Mouse (Mus musculus): Measurements from ENCODE around the gene Glmp.
"Not testable (repeated sequence)": the region's sequence is repeated elsewhere in the genome, so short reads cannot be mapped to it uniquely, and the experiment has no call there.

The Glmp gene

DNA sequence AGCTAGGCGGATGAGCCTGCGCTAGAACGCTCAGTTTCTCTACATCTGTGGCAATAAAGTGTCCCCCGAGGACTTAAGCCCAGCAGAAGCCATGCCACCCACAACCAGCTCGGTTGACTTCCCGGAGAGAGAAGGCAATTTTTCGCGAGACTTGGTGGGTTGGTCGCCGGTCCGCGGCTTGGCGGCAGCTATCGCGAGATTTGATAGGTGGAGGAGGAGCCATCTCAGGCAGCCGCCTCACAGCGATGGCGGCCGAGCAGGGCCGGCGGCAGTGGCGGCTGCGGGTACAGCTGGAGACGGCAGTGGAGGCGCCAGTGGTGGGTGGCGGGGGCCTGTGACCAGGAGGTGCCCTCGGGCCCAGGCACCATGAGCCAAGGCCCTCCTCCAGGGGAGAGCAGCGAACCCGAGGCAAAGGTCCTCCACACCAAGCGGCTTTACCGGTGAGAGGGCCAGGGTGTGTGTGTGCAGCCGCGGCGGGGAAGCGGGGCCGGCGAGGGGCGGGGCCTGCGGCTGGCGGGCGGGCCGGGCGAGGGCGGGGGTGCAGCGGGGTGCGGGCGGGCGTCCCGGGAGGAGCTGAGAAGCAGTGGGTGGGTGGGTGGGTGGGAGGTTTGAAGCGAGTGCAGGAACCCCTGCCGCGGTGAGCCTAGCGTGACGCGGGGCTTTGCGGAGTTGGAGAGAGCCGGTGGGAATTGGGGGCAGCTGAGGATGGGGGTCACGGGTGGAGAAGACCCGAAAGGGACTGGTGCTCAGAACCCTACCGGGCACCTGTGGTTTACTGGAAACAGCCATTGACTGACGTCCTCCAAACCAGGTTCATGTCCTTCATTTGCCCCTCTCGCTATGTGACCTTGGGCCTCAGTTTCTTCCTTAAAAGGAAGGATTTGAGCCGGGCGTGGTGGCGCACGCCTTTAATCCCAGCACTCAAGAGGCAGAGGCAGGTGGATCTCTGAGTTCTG is 11.5 kb downstream of the Glmp start, which contains the start of the genes Tmem79 and Smg5:
TSS of gene Tmem79 (minus strand) at position 91 of the 956 bp plus-strand sequence.
TSS of gene Smg5 (plus strand) at position 203 of the 956 bp plus-strand sequence.
- peak; percentile 97 for DNase-seq (ENCODE audit: low spot score)

- DNase-seq (ENCODE audit: low spot score) = no peak
These were observed 12.7 kb downstream of the Glmp start for GRCm38 (mm10) chr3:88337367-88338020.

GRCm38 (mm10) chr3:88338316-88338715 is 13.5 kb downstream of the Glmp start:
- DNase-seq (ENCODE audit: low spot score) = no peak

DNA sequence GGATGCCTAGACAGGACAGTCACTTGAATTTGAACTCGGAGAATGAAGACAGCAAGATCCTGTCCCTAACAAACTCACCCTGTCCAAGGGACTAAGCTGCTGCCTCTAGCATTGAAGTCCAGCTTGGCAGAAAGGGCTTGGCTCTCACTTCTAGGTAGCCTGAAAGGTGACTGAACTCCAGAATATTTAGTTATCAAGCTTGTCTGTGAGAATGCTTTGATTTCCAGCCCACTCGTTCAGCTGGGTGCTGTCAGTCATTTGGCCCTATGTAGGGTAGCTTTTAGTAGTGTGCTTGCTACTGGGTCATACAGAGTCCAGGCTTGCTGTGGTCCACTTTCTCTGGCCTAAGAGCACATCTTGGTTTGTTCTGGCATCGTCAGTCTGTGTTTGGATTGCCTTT is 14.2 kb downstream of the Glmp start:
- DNase-seq (ENCODE audit: low spot score) = no peak

DNA sequence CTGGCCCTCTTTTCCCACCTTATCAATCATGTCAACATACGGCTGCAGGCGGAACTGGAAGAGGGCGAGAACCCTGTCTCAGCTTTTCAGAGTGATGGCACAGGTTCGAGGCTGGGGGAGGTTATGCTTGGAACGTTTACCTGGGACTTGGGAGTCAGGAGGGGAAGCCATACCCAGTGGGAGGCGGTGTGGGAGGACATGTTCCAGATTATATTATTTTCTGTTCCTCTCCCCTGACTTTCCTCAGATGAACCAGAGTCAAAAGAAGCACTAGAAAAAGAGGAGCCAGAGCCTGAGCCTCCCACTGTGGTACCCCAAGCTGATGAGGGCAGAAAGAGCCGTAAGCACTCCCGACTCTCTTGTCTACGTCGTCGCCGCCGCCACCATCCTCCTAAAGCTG is 25.9 kb downstream of the Glmp start:
- DNase-seq (ENCODE audit: low spot score) = no peak

DNA sequence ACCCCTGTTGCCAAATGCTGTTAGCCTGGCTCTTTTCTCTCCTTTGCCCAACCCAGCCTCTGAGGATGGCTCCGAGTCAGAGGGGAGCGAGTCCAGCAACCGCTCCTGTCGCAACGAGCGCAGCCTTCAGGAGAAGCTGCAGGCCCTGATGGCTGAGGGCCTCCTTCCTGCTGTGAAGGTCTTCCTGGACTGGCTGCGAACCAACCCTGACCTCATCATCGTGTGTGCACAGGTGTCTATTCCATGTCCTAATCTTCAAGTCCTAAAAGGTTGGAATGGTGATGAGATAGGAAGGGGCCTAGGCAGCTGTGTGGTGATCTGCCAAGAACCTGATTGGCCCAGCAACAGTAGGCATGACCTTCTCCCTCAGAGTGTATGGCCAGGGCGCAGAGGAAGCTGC is 28.1 kb downstream of the Glmp start:
- DNase-seq (ENCODE audit: low spot score) = no peak

DNA sequence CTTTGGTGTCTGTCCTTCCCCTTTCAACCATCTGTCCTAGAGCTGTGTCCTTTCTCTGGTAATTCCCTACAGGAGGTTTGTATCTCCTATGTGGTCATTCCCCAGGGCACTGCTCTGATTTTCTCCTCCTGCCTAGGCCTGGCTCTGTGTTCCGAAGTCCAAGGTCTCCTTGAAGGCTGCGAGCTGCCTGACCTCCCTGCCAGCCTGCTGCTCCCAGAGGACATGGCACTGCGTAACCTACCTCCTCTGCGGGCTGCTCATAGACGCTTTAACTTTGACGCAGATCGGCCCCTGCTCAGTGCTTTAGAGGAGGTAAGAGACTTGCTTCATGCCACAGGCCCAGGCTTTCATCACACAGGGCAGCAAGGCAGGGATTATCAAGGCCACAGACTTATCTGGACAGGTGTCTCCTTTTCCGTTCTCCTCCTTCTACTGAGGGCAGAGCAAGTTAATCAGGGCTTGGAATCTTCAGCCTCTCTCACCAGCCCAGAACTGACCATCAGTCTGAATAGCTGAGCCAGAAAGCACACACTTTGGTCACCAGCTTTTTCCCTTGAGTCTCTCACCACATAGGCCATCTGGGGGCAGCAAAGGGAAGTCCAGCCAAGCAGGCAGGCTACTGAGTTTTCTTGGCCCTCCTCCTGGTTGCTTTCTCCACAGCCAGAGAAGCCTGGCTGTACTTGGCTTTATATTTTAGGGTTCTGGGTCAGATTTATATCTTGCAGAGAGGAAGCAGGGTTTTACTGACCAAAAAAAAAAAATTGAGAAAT is 29.8 kb downstream of the Glmp start:
- no peak for DNase-seq (ENCODE audit: low spot score)

DNA sequence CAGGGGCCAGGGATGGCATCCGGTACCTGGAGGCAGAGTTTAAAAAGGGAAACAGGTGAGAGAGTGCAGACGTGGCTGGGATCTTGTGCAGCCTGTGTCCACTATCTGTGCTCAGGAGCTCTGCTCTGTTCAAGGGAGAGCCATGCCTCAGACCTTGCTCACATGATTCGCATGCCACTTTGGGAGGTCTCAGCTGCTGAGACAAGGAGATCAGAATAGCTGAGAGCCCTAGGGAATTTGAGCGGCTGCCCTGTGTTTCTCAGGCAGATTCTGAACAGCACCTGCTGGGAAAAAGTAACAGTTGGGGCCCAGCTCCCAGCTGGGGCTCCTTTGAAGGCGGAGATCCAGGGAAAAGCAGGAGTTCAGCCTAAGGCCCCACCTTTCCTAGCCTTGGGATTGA is 34.8 kb downstream of the Glmp start:
- no peak for DNase-seq (ENCODE audit: low spot score)

DNA sequence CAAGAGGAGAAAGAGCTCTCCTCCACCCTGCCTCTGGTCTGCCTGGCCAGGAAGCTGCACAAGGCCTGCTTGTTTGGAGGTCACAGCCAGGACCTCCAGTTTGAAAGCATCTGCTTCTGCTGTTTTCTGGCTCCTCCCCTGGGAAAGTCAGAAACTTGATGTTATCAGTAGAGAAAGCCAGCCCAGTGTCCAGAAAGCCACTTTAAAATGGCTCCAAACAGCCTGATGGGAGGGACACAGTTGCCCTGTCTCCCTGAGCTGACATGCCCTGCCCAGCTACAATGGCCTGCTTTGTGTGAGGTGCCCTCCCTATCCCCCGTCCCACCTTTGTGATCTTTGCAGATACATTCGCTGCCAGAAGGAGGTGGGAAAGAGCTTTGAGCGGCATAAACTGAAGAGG is 35.2 kb downstream of the Glmp start:
- DNase-seq (ENCODE audit: low spot score) = no peak

- no peak for DNase-seq (ENCODE audit: low spot score)
These were observed 36.3 kb downstream of the Glmp start for GRCm38 (mm10) chr3:88361096-88361495.

GRCm38 (mm10) chr3:88361612-88362313 is 36.9 kb downstream of the Glmp start:
- DNase-seq (ENCODE audit: low spot score) = no peak

- no peak for DNase-seq (ENCODE audit: low spot score)
These were observed 38.9 kb downstream of the Glmp start for GRCm38 (mm10) chr3:88363700-88364099.

DNA sequence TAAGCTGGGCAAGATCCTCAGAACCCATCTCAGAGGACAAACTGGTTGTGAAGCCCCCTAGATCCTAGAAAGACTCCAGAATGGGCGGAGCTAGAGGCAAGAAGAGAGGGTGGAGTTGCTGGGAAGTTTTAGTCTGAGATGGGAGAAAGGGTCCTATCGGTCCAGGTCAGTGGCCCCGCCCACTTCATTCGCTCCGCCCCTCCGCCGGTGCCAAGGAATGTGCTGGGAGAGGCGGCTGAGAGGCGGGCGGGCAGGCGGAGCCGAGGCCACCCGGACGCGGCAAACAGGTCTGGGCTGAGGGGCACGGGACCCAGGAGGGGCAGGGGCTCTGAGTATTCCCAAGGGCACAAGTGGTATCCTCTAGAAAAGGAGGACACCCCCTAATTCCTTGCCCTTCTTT is 39.5 kb downstream of the Glmp start, which contains the start of gene Paqr6:
TSS of gene Paqr6 (plus strand) at position 248 of the 400 bp plus-strand sequence.
- DNase-seq (ENCODE audit: low spot score) = peak; percentile 85

DNA sequence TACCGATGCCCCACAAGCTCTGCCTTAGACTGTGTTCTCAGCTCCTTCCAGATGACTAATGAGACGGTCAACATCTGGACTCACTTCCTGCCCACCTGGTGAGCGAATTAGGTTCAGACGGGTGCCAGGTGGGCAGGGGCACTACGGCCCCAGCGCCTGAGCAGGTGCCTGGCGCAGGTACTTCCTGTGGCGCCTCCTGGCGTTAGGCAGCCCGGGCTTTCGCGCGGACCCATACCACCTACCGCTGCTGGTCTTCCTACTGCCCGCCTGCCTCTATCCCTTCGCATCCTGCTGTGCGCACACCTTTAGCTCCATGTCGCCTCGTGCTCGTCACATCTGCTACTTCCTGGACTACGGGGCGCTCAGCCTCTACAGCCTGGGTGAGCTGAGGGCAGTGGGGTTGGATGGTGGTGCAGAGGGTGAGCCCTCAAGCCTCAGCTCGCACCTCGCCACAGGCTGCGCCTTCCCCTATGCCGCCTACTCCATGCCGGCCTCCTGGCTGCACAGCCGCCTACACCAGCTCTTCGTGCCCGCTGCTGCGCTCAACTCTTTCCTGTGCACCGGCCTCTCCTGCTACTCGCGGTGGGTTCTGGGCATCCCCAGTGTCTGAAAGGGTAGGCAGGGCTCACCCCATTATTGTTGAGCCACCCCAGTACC is 41.0 kb downstream of the Glmp start:
- no peak for DNase-seq (ENCODE audit: low spot score)

DNA sequence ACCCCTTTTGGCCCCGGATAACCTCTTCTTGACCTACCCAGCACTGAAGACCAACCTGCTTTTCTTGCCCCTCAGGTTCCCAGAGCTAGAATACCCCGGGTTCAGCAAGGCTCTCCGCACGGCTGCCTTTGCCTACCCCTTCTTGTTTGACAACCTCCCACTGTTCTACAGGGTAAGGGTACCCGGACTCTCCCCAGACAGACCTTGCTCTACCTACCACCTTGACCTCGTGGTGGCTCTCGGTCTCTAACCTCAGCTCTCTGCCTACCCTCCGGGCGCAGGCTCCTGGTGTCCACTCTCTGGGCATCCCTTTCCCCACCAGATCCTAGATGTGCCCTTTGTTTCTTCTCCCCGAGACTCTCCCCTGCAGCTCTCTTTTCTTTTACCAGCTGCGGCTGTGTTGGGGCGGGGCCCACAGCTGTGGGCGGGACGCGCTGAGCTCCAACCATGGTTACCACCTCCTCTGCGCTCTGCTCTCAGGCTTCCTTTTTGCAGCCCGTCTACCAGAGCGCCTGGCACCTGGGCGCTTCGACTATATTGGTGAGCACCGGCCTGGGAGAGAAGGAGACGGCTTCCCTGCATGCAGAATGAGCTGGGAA is 42.1 kb downstream of the Glmp start:
- peak; percentile 54 for DNase-seq (ENCODE audit: low spot score)

DNA sequence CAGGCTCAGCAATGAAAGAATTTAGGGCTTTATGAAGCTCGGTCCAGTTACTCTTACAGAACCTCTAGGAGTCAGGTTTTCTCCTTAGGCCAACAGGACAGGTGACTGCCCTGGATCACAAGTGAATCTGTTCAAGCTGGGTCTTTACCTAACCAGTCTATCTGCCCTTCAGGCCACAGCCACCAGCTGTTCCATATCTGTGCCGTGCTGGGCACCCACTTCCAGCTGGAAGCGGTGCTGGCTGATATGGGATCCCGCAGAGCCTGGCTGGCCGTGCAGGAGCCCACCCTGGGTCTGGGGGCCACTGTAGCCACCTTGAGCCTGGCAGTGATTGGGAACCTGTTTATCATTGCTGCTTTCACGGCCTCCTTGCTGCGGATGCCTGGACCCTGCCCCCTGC is 42.7 kb downstream of the Glmp start:
- not testable (repeated sequence) for DNase-seq (ENCODE audit: low spot score)

DNA sequence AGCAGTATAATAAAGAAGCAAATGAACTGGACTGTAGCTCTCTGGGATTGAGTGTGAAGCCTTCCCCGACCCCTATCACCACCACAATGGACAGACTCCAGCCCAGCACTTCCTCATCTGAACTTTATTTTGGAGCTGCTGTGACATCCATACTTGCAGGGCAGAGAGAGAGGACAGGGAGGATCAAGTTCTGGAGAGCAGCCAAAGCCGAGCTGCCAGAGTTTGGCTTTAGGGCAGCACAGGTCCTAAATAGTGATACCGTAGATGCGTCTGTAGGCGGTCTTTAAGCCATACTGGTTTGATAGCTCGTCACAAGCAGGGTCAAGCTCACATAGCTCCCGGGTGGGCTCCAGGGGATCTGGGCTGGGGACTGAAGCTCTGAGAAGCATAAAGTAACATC is 43.7 kb downstream of the Glmp start:
- DNase-seq (ENCODE audit: low spot score) = not testable (repeated sequence)

GRCm38 (mm10) chr3:88372643-88373042 is 47.8 kb downstream of the Glmp start, which contains the start of gene Bglap3:
TSS of gene Bglap3 (minus strand) at chr3:88372743.
- DNase-seq (ENCODE audit: low spot score) = not testable (repeated sequence)

DNA sequence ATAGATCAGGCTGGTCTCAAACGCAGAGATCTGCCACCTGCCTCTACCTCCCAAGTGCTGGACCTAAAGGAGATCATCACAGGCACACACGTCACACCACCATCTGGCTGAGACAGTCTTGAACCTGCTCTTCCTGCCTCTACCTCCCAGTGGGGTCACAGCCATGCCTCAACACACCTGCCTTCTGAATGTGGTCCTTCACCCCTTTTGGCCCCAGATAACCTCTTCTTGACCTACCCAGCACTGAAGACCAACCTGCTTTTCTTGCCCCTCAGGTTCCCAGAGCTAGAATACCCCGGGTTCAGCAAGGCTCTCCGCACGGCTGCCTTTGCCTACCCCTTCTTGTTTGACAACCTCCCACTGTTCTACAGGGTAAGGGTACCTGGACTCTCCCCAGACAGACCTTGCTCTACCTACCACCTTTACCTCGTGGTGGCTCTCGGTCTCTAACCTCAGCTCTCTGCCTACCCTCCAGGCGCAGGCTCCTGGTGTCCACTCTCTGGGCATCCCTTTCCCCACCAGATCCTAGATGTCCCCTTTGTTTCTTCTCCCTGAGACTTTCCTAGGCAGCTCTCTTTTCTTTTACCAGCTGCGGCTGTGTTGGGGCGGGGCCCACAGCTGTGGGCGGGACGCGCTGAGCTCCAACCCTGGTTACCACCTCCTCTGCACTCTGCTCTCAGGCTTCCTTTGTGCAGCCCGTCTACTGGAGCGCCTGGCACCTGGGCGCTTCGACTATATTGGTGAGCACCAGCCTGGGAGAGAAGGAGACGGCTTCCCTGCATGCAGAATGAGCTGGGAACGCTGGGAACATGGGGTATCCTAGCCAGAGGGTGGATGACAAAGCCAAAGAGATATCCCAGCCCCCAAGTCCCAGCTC is 51.2 kb downstream of the Glmp start:
- peak; percentile 37 for DNase-seq (ENCODE audit: low spot score)

DNA sequence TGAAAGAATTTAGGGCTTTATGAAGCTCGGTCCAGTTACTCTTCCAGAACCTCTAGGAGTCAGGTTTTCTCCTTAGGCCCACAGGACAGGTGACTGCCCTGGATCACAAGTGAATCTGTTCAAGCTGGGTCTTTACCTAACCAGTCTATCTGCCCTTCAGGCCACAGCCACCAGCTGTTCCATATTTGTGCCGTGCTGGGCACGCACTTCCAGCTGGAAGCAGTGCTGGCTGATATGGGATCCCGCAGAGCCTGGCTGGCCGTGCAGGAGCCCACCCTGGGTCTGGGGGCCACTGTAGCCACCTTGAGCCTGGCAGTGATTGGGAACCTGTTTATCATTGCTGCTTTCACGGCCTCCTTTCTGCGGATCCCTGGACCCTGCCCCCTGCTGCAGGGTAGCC is 51.8 kb downstream of the Glmp start:
- DNase-seq (ENCODE audit: low spot score) = not testable (repeated sequence)

All from urinary bladder, postnatal 14 days (tissue).